Mouse (Mus musculus) neural tube, embryonic 14.5 days (tissue): ENCODE results near the gene Klk1b4. TPM values are rescaled to one million over a fixed set of nuclear protein-coding genes. Genes with fewer than 3 reads are reported as not detected.
"Not testable (repeated sequence)": the region's sequence is repeated elsewhere in the genome, so short reads cannot be mapped to it uniquely, and the experiment has no call there.

Experiments
- ATAC-seq: fragments of 200-750 bp; cut with Nextera tagmentation; 2 replicates; pipeline ENCODE4 v1.8.0; 2017; ENCODE audit warnings: low read depth, mild to moderate bottlenecking, moderate TSS enrichment, moderate library complexity
- H3K27ac ChIP-seq: fragments of 300-500 bp; sonication (generic); 2 replicates; pipeline ENCODE4 v1.5.1; 2014; ENCODE audit warnings: low read depth, mild to moderate bottlenecking, control low read depth, low read length, moderate library complexity, mixed read lengths
- H3K27me3 ChIP-seq: fragments of 300-500 bp; sonication (generic); 2 replicates; pipeline ENCODE4 v1.6.1; 2014; ENCODE audit warnings: low read length; ENCODE audit not compliant: control insufficient read depth, insufficient read depth
- H3K36me3 ChIP-seq: fragments of 300-500 bp; sonication (generic); 2 replicates; pipeline ENCODE4 v1.6.1; 2014; ENCODE audit warnings: low read length, mixed read lengths; ENCODE audit not compliant: control insufficient read depth, insufficient read depth
- H3K4me1 ChIP-seq: fragments of 300-500 bp; sonication (generic); 2 replicates; pipeline ENCODE4 v1.6.1; 2014; ENCODE audit warnings: low read length; ENCODE audit not compliant: control insufficient read depth, insufficient read depth
- H3K4me2 ChIP-seq: fragments of 300-500 bp; sonication (generic); 2 replicates; pipeline ENCODE4 v1.6.1; 2014; ENCODE audit warnings: mild to moderate bottlenecking, low read depth, low read length, control low read depth
- H3K4me3 ChIP-seq: fragments of 300-500 bp; sonication (generic); 2 replicates; pipeline ENCODE4 v1.5.1; 2014; ENCODE audit warnings: low read depth, low read length, control low read depth, mixed read lengths
- H3K9ac ChIP-seq: fragments of 300-500 bp; sonication (generic); replicated peaks from 2 replicates; pipeline ENCODE4 v1.6.1; 2014; ENCODE audit warnings: low read depth, mild to moderate bottlenecking, control low read depth, low read length, mixed read lengths
- H3K9me3 ChIP-seq: fragments of 300-500 bp; sonication (generic); 2 replicates; pipeline ENCODE4 v1.6.1; 2016; ENCODE audit warnings: low read length; ENCODE audit not compliant: control insufficient read depth
- WGBS: fragments of 180-500 bp; shearing (Covaris S2); extraction: QIAGEN DNeasy Blood & Tissue Kit; methylation state at CpG from one replicate; pipeline ENCODE4 v1.1.7; 2014; 5-methylcytosine and 5-hydroxymethylcytosine counted together
- polyA plus RNA-seq: library from polyadenylated mRNA; unstranded; fragments of >200 nt; fragmentation: Nextera tagmentation; extraction: Ambion mirVana; gene quantifications from 2 replicates; pipeline ENCODE4 v1.2.1, GENCODE M21; 2014

The Klk1b4 gene
- polyA plus RNA-seq = not detected in 2 replicates

DNA sequence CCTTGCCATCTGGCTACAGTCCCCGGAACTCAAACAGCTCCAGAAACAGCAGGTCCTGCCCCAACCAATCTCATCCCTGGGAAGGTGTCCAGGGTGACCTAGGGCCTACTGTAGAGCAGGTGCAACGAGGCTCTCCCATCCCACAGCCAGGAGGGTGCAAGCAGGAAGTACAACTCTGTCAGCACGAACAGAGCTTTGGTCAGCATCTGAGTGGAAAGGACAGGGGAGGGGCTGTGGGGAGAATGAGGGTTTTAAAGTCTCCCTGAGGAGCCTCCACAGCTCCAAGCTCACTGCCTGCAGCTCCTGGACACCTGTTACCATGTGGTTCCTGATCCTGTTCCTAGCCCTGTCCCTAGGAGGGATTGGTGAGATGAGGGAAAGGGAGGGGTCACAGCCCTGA lies at the start of gene Klk1b4:
Gene Klk1b4, plus strand, starts transcription at position 301 of the 400 bp plus-strand sequence.
- not testable (repeated sequence) for H3K4me1 ChIP-seq, ATAC-seq
- 54% methylated on average over 3 of the region's 3 CpGs for WGBS

DNA sequence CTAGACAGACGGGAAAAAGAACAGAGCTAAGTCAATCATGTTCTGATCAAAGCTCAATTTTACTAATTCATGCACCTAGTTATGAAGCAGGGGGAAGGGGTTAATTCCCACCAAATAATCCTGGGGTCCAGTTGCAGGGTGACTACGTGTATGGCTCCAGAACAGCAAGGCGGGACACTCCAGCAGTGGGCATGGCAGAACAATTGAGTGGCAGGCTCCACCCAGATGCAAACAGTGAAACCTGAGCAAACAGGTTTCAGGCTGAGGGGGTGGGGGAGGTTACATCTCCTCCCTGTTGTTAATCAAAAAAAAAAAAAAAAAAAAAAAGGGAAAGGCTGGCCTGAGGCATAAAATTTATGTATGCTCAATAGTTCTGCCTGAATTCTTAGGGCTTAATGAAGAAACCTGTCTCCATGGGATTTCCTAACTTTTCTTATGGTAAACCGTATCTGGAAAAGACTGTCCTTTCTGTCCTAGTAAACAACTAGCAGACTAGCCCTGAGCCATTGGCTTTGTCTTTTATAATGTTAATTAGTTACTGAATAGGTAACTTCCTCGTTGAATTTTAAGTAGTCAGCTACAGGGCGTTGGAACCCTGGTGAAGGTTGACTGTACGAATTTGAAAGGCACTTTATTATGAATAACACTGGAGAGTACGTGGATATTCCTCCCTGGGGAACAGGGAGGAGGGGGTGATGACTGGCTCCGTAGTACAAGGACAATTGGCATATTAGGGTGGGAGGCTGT lies 27.8 kb upstream of the Klk1b4 start:
- Histone ChIP-seq H3K4me1 (no peaks in the 10 kb centered on the region), H3K27me3 (no peaks in the 10 kb centered on the region), H3K9ac (no peak overlapping the region), H3K27ac (no peak overlapping the region), H3K9me3 (no peaks in the 10 kb centered on the region), H3K4me3 (no peak overlapping the region), H3K4me2 (no peak overlapping the region), H3K36me3 (no peaks in the 10 kb centered on the region)
- 47% methylated on average over 9 of the region's 9 CpGs for WGBS
- no peak for ATAC-seq

More for the DNA sequence above, at the start of gene Klk1b4:
- H3K4me2 ChIP-seq, H3K9me3 ChIP-seq, H3K4me3 ChIP-seq, H3K27me3 ChIP-seq, H3K36me3 ChIP-seq, H3K9ac ChIP-seq, H3K27ac ChIP-seq: not testable (repeated sequence)

DNA sequence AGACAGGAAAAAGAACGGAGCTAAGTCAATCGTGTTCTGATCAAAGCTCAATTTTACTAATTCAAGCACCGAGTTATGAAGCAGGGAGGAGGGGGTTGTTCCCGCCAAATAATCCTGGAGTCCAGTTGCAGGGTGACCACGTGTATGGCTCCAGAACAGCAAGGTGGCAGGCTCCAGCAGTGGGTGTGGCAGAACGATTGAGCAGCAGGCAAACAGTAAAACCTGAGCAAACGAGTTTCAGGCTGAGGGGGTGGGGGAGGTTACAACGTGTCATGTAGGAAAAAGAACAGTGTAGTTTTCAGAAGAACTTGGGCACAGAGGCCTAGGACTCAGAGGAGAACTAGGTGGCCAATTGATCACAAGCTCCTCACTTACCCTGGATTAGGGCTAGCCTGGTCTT lies 20.7 kb upstream of the Klk1b4 start:
- H3K4me1 ChIP-seq, H3K4me2 ChIP-seq, ATAC-seq, H3K36me3 ChIP-seq, H3K9ac ChIP-seq, H3K27me3 ChIP-seq, H3K4me3 ChIP-seq, H3K9me3 ChIP-seq, H3K27ac ChIP-seq: not testable (repeated sequence)
- WGBS = 70% methylated on average over 8 of the region's 8 CpGs

DNA sequence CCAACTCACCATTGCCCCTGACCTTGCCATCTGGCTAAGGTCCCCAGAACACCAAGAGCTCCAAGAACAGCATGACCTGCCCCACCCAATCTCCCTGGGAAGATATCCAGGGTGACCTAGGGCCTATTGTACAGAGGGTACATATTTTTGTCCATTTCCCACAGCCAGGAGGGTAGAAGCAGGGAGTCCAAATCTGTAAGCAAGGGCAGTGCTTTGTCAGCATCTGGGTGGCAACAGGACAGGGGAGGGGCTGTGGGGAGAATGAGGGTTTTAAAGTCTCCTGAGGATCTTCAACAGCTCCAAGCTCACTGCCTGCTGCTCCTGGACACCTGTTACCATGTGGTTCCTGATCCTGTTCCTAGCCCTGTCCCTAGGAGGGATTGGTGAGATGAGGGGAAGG lies 19.3 kb upstream of the Klk1b4 start, which contains the start of gene Klk1b24:
Gene Klk1b24, plus strand, starts transcription at position 301 of the 400 bp plus-strand sequence.
- not testable (repeated sequence) for ATAC-seq

DNA sequence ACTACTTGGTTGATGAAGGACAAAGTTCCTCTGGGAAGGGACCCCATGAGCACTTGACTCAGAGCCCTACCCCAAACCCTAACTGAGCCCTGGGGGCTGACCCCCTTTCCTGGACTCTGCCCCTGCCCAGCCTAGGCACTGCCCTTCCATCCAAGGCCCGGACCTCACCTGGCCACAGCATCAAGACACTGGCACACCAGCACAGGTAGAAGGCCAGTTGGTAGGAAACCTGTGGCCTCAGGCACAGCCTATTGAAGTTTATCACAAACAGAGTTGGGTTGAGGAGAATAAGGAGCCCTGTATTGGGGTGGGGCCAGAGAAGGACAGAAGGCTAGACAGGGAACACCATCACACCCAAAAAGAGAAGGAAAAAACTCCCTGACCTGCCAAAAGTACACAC lies 13.8 kb upstream of the Klk1b4 start:
- H3K9ac ChIP-seq, H3K4me1 ChIP-seq, H3K9me3 ChIP-seq, H3K4me2 ChIP-seq, ATAC-seq, H3K4me3 ChIP-seq, H3K36me3 ChIP-seq, H3K27ac ChIP-seq, H3K27me3 ChIP-seq: not testable (repeated sequence)
- WGBS = 93% methylated on average over 1 of the region's 1 CpGs

More for the DNA sequence above, 19.3 kb upstream of the Klk1b4 start, which contains the start of gene Klk1b24:
- not testable (repeated sequence) for H3K9me3 ChIP-seq, H3K4me2 ChIP-seq, H3K27me3 ChIP-seq, H3K27ac ChIP-seq, H3K4me1 ChIP-seq, H3K4me3 ChIP-seq, H3K36me3 ChIP-seq, H3K9ac ChIP-seq

DNA sequence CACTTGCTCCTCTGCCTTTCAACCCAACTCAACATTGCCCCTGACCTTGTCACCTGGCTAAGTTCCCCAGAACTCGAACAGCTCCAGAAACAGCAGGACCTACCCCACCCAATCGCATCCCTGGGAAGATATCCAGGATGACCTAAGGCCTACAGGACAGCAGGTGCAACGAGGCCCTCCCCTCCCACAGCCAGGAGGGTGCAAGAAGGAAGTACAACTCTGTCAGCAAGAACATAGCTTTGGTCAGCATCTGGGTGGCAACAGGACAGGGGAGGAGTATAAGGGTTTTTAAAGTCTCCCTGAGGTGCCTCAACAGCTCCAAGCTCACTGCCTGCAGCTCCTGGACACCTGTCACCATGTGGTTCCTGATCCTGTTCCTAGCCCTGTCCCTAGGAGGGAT lies 9.3 kb upstream of the Klk1b4 start, which contains the start of gene Klk1b3:
Gene Klk1b3, plus strand, starts transcription at position 301 of the 400 bp plus-strand sequence.
- H3K4me2 ChIP-seq = no peak within 1 kb of the TSS
- no peak for ATAC-seq
- H3K4me3 ChIP-seq = no peak within 1 kb of the TSS
- no peak within 1 kb of the TSS for H3K27ac ChIP-seq
- 72% methylated on average over 3 of the region's 3 CpGs for WGBS
- H3K9me3 ChIP-seq = no peaks in the 10 kb centered on the region
- no peaks in the 10 kb centered on the region for H3K4me1 ChIP-seq
- no peaks in the 10 kb centered on the region for H3K36me3 ChIP-seq
- no peak within 1 kb of the TSS for H3K9ac ChIP-seq
- no peaks in the 10 kb centered on the region for H3K27me3 ChIP-seq

DNA sequence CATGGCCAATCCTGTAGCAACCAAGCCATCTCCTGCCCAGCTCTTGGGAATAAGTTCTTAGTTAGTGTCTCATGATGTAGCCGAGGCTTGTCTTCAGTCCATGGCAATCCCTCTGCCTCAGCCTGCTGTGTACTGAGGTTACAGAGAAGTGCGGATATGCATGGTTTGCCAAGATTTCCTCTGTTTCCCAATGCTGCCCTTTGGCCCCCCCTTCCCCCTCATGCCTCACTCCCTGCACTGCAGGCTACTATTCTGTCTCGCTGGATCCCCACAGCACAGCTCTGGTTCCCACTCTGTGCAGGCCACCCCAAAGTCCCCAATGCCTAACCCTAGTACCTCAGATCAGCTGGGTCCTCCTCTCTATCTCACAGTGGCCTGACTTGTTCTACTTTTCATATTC lies 1.1 kb downstream of the Klk1b4 start:
- no peak overlapping the region for H3K4me2 ChIP-seq
- no peak for ATAC-seq
- no peaks in the 10 kb centered on the region for H3K27me3 ChIP-seq
- no peak overlapping the region for H3K9ac ChIP-seq
- no peak overlapping the region for H3K4me3 ChIP-seq
- H3K4me1 ChIP-seq = no peaks in the 10 kb centered on the region
- no peaks in the 10 kb centered on the region for H3K9me3 ChIP-seq
- no peaks in the 10 kb centered on the region for H3K36me3 ChIP-seq
- WGBS = 80% methylated on average over 3 of the region's 3 CpGs
- no peak overlapping the region for H3K27ac ChIP-seq

DNA sequence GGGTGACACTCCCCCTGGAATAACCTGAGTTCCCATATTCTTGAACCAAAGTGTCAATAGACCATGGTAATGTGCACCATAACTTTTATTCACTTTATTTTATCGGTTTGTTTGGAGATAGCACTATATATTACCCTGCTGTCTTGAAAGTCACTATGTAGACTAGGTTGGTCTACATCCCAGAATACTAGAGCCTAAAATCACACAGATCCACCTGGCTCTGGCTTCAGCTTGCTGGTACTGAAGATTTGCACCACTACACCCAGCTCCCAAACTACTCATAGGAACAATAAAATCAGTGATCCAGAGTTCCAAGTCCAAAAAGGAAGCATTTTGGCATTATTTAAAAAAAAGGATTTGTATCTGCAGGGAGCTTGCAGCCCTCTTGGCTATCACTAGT lies 8.4 kb downstream of the Klk1b4 start, which contains the start of gene Klk1b5:
Gene Klk1b5, plus strand, starts transcription at position 301 of the 400 bp plus-strand sequence.
- Histone ChIP-seq H3K9ac (no peak within 1 kb of the TSS), H3K36me3 (no peaks in the 10 kb centered on the region), H3K4me1 (no peaks in the 10 kb centered on the region), H3K9me3 (no peaks in the 10 kb centered on the region), H3K27me3 (no peaks in the 10 kb centered on the region), H3K4me2 (no peak within 1 kb of the TSS), H3K27ac (no peak within 1 kb of the TSS), H3K4me3 (no peak within 1 kb of the TSS)
- no peak for ATAC-seq
- 81% methylated on average over 1 of the region's 1 CpGs for WGBS

DNA sequence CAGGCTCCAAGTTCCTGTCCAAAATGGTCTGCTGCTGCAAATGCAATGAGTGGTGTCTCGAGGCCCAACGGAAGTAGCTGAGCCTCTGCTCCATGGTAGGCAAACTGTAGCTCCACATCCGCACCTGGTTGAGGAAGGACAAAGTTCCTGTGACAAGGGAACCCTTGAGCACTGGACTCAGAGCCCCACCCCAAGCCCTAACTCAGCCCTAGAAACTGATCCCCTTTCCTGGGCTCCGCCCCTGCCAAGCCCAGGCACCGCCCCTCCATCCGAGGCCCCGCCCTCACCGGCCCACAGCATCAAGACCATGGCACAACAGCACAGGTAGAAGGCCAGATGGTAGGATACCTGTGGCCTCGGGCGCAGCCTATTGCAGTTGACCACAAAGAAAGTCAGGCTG lies 14.4 kb downstream of the Klk1b4 start:
- ATAC-seq, H3K36me3 ChIP-seq: not testable (repeated sequence)

More for the DNA sequence above, 14.4 kb downstream of the Klk1b4 start:
- not testable (repeated sequence) for H3K4me2 ChIP-seq, H3K9me3 ChIP-seq, H3K4me1 ChIP-seq, H3K27ac ChIP-seq, H3K27me3 ChIP-seq, H3K9ac ChIP-seq, H3K4me3 ChIP-seq
- 69% methylated on average over 8 of the region's 10 CpGs for WGBS
